Mouse (Mus musculus) lung, embryonic 15.5 days (tissue): ENCODE measurements around the gene Kctd3. TPM values are rescaled to one million over a fixed set of nuclear protein-coding genes. Genes with fewer than 3 reads are reported as not detected.

Source experiments
- ATAC-seq: fragments of 200-750 bp; cut with Nextera tagmentation; 2 replicates; pipeline ENCODE4 v1.8.0; 2017; ENCODE audit warnings: moderate number of reproducible peaks, borderline replicate concordance; ENCODE audit not compliant: low FRiP score, low TSS enrichment; ENCODE audit errors: extremely low read depth
- H3K27ac ChIP-seq: fragments of 300-500 bp; sonication (generic); 2 replicates; pipeline ENCODE4 v1.5.1; 2015; ENCODE audit warnings: moderate library complexity, mild to moderate bottlenecking, inconsistent platforms
- H3K27me3 ChIP-seq: fragments of 300-500 bp; sonication (generic); 2 replicates; pipeline ENCODE4 v1.6.1; 2015; ENCODE audit warnings: inconsistent platforms
- H3K36me3 ChIP-seq: fragments of 300-500 bp; sonication (generic); 2 replicates; pipeline ENCODE4 v1.6.1; 2015; ENCODE audit warnings: inconsistent platforms
- H3K4me1 ChIP-seq: fragments of 300-500 bp; sonication (generic); 2 replicates; pipeline ENCODE4 v1.6.1; 2015; ENCODE audit warnings: inconsistent platforms
- H3K4me2 ChIP-seq: fragments of 300-500 bp; sonication (generic); 2 replicates; pipeline ENCODE4 v1.6.1; 2015; ENCODE audit warnings: inconsistent platforms, mild to moderate bottlenecking, moderate library complexity
- H3K4me3 ChIP-seq: fragments of 300-500 bp; sonication (generic); 2 replicates; pipeline ENCODE4 v1.5.1; 2015; ENCODE audit warnings: mild to moderate bottlenecking, inconsistent platforms
- H3K9ac ChIP-seq: fragments of 300-500 bp; sonication (generic); 2 replicates; pipeline ENCODE4 v1.6.1; 2015; ENCODE audit warnings: inconsistent platforms
- H3K9me3 ChIP-seq: fragments of 300-500 bp; sonication (generic); 2 replicates; pipeline ENCODE4 v1.6.1; 2016; ENCODE audit warnings: inconsistent platforms
- WGBS: fragments of 180-500 bp; shearing (Covaris S2); methylation state at CpG from one replicate; pipeline ENCODE4 v1.1.7; 2015; 5-methylcytosine and 5-hydroxymethylcytosine counted together
- polyA plus RNA-seq: library from polyadenylated mRNA; unstranded; fragments of >200 nt; fragmentation: Nextera tagmentation; extraction: Ambion mirVana; gene quantifications from 2 replicates; pipeline ENCODE4 v1.2.1, GENCODE M21; 2015

Gene Kctd3
- polyA plus RNA-seq, 1 experiment from 2014 or later, result 33.9 TPM

DNA sequence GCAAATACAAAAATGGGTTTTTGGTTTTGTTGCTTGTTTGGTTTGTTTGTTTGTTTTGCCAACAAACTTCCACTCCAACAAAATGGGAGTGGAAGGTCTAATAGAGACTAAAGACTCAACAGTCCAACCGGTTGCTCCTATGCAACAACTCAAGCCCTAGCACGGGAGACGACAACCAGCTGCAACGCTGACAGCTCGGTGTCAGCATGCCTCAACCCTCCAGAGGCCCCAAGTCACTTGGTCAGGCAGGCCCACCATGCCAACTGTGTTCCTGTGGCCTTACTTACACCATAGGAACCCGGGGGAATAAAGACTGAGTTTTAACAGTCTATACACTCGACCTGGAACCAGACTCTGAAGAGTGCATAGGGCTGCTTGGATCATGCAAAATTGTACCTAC is 815 bp downstream of the Kctd3 start:
- Histone ChIP-seq H3K27me3 (no peaks in the 10 kb centered on the region), H3K4me1 (peaks cover 18% of the 10 kb centered on the region), H3K9me3 (no peaks in the 10 kb centered on the region), H3K4me2 (peak overlapping the region; percentile 85), H3K36me3 (no peaks in the 10 kb centered on the region; the same call in 1 of the 2 replicates), H3K27ac (no peak overlapping the region), H3K9ac (peak overlapping the region; percentile 94), H3K4me3 (peak overlapping the region; percentile 75)
- 0 out of 2 replicates have a peak, but pooled peaks have one; percentile 3 for ATAC-seq
- WGBS, result 2% methylated on average over 7 of the region's 7 CpGs

GRCm38 (mm10) chr1:189006267-189006666 is 1.4 kb downstream of the Kctd3 start:
- peaks cover 18% of the 10 kb centered on the region for H3K4me1 ChIP-seq
- 43% methylated on average over 5 of the region's 5 CpGs for WGBS
- no peaks in the 10 kb centered on the region for H3K9me3 ChIP-seq
- H3K36me3 ChIP-seq, result no peaks in the 10 kb centered on the region; the same call in 1 of the 2 replicates
- H3K4me2 ChIP-seq, result peak overlapping the region; percentile 85
- ATAC-seq, result no peak
- peak overlapping the region; percentile 75 for H3K4me3 ChIP-seq
- H3K9ac ChIP-seq, result no peak overlapping the region
- H3K27me3 ChIP-seq, result no peaks in the 10 kb centered on the region
- H3K27ac ChIP-seq, result no peak overlapping the region

GRCm38 (mm10) chr1:189004774-189005173 is 2.9 kb downstream of the Kctd3 start:
- H3K27me3 ChIP-seq, result no peaks in the 10 kb centered on the region
- no peak overlapping the region for H3K27ac ChIP-seq
- no peak overlapping the region for H3K4me3 ChIP-seq
- no peak overlapping the region for H3K4me2 ChIP-seq
- H3K9me3 ChIP-seq, result no peaks in the 10 kb centered on the region
- H3K4me1 ChIP-seq, result peaks cover 18% of the 10 kb centered on the region
- H3K9ac ChIP-seq, result no peak overlapping the region
- no peak for ATAC-seq
- 95% methylated on average over 1 of the region's 1 CpGs for WGBS
- H3K36me3 ChIP-seq, result peaks cover 13% of the 10 kb centered on the region

DNA sequence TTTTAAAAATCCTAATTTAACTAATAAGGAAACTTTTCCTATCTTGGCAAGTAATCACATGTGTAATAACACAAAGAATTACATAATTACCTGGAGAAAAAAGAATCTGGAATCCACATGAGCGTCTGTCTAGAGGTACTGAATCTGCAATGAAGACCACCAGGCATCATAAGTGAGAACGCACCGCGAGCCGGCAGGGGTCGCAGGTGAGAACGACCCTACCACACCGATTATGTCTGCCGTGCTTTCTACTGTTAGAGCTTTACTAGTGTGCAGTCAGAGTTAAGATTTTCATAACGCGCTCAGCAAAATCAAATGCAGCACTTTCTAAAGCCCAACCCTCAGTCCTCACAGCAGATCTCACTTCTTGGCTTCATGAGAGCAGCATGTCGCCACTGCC is 5.8 kb downstream of the Kctd3 start:
- ATAC-seq, result no peak
- H3K9ac ChIP-seq, result no peak overlapping the region
- no peak overlapping the region for H3K27ac ChIP-seq
- H3K27me3 ChIP-seq, result no peaks in the 10 kb centered on the region
- H3K9me3 ChIP-seq, result no peaks in the 10 kb centered on the region
- no peak overlapping the region for H3K4me3 ChIP-seq
- peaks cover 17% of the 10 kb centered on the region for H3K4me1 ChIP-seq
- H3K36me3 ChIP-seq, result peaks cover 33% of the 10 kb centered on the region
- 87% methylated on average over 12 of the region's 12 CpGs for WGBS
- H3K4me2 ChIP-seq, result no peak overlapping the region

DNA sequence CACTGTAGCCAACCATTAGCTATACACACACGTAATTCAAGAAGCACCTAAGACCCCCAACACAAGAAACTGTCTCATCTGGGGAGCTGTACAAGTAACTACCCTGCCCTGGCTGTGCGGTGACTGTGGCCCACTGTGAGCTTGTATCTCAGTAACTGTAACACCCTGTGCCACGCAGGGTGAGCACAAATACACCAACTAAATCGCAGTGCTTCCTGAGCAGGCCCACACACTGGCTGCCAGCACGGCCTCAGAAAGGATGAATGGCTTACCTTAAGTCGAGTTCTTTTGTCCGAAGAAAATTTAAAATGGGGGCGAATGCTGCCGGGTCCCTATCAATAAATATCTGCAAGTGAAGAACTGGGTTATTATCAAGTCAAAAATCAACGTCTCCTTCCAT is 7.7 kb downstream of the Kctd3 start:
- no peak for ATAC-seq
- Histone ChIP-seq H3K4me2 (no peak overlapping the region), H3K9ac (no peak overlapping the region), H3K9me3 (no peaks in the 10 kb centered on the region), H3K27ac (no peak overlapping the region), H3K4me3 (no peak overlapping the region), H3K4me1 (no peaks in the 10 kb centered on the region), H3K36me3 (peaks cover 50% of the 10 kb centered on the region), H3K27me3 (no peaks in the 10 kb centered on the region)
- 82% methylated on average over 10 of the region's 10 CpGs for WGBS

DNA sequence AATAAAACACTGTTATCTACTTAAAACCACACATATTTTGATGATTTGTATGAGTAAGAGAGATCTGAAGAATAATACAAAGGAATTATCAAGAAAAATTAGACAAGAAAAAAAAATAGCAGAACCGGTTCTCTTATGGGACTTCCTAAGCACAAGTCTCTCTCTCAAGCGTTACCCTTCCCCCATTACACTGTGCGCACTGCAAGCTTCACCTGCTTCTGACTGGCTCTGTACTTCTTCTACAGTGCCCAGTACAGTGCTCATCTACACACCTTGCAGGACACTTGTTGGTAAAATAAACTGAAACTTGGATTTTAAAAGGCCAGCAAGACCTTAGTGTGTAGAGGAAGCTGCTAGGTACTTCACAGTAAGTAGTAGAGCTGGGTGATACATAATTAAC is 9.7 kb downstream of the Kctd3 start:
- ATAC-seq, result no peak
- WGBS, result 85% methylated on average over 3 of the region's 3 CpGs
- Histone ChIP-seq H3K4me3 (no peak overlapping the region), H3K27ac (no peak overlapping the region), H3K36me3 (peaks cover 50% of the 10 kb centered on the region), H3K4me2 (no peak overlapping the region), H3K27me3 (no peaks in the 10 kb centered on the region), H3K4me1 (no peaks in the 10 kb centered on the region), H3K9ac (no peak overlapping the region), H3K9me3 (no peaks in the 10 kb centered on the region)

- no peak for ATAC-seq
- WGBS, result 32% methylated on average over 4 of the region's 4 CpGs
- peaks cover 56% of the 10 kb centered on the region for H3K36me3 ChIP-seq
- no peak overlapping the region for H3K27ac ChIP-seq
- H3K4me2 ChIP-seq, result no peak overlapping the region
- no peak overlapping the region for H3K4me3 ChIP-seq
- H3K9ac ChIP-seq, result no peak overlapping the region
- H3K9me3 ChIP-seq, result no peaks in the 10 kb centered on the region
- no peaks in the 10 kb centered on the region for H3K27me3 ChIP-seq
- no peaks in the 10 kb centered on the region for H3K4me1 ChIP-seq
These were observed 14.4 kb downstream of the Kctd3 start for GRCm38 (mm10) chr1:188993218-188993617.

- Histone ChIP-seq H3K4me3 (no peak overlapping the region), H3K9me3 (no peaks in the 10 kb centered on the region), H3K9ac (no peak overlapping the region), H3K36me3 (peaks cover 79% of the 10 kb centered on the region), H3K27me3 (no peaks in the 10 kb centered on the region), H3K27ac (no peak overlapping the region), H3K4me2 (no peak overlapping the region), H3K4me1 (no peaks in the 10 kb centered on the region)
- 19% methylated on average over 3 of the region's 3 CpGs for WGBS
- ATAC-seq, result no peak; the same call in 1 of the 2 replicates
These were observed 27.6 kb downstream of the Kctd3 start for GRCm38 (mm10) chr1:188980050-188980449.

DNA sequence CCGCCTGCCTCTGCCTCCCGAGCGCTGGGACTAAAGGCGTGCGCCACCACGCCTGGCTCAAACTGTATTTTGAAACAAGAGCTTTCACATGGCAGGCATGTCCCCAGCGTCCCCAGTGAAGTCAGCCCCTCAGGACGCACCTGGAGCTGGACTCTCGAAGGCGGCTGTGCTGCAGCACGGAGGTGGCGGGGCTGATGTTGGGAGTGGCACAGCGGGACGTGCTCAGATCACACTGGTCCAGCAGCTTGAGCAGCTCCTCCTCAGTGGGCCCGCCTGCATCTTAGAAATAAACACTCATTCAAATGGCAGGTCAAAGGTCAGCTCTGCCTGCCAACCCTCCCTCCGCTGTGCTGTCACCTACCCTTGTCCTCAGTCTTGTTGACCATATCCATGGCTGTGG is 33.7 kb downstream of the Kctd3 start:
- peaks cover 72% of the 10 kb centered on the region for H3K36me3 ChIP-seq
- ATAC-seq, result 0 out of 2 replicates have a peak, but pooled peaks have one; percentile 27

DNA sequence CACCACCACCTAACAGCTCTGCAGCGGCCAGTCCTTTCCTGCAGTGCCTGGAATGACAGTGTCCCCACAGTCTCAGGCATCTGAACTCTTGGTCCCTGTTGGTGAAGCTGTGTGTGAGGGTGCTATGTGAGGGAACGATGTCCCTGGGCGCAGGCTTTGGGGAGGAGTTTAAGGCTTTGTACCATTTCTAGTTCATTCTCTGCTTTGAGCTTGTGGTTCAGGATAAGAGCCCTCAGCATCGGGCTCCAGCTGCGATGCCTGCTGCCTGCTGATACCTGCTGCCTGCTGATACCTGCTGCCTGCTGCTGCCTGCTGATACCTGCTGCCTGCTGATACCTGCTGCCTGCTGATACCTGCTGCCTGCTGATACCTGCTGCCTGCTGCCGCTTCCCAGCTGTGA is 34.6 kb downstream of the Kctd3 start:
- H3K27me3 ChIP-seq, result no peaks in the 10 kb centered on the region
- no peaks in the 10 kb centered on the region for H3K9me3 ChIP-seq
- WGBS, result 93% methylated on average over 6 of the region's 6 CpGs
- peak; percentile 49; the same call in 1 of the 2 replicates for ATAC-seq
- no peak overlapping the region for H3K27ac ChIP-seq
- H3K9ac ChIP-seq, result no peak overlapping the region
- no peaks in the 10 kb centered on the region for H3K4me1 ChIP-seq
- no peak overlapping the region for H3K4me3 ChIP-seq
- no peak overlapping the region for H3K4me2 ChIP-seq
- peaks cover 72% of the 10 kb centered on the region for H3K36me3 ChIP-seq

More for the DNA sequence above, 33.7 kb downstream of the Kctd3 start:
- no peak overlapping the region for H3K9ac ChIP-seq
- H3K9me3 ChIP-seq, result no peaks in the 10 kb centered on the region
- WGBS, result 90% methylated on average over 16 of the region's 16 CpGs
- no peaks in the 10 kb centered on the region for H3K27me3 ChIP-seq
- H3K4me1 ChIP-seq, result no peaks in the 10 kb centered on the region
- no peak overlapping the region for H3K4me2 ChIP-seq
- H3K27ac ChIP-seq, result no peak overlapping the region
- H3K4me3 ChIP-seq, result no peak overlapping the region

- no peak overlapping the region for H3K4me2 ChIP-seq
- H3K4me1 ChIP-seq, result peaks cover 6% of the 10 kb centered on the region; the same call in 1 of the 2 replicates
- H3K4me3 ChIP-seq, result no peak overlapping the region
- no peaks in the 10 kb centered on the region for H3K9me3 ChIP-seq
- H3K9ac ChIP-seq, result no peak overlapping the region
- ATAC-seq, result no peak
- no peaks in the 10 kb centered on the region for H3K27me3 ChIP-seq
- no peak overlapping the region for H3K27ac ChIP-seq
- no peaks in the 10 kb centered on the region for H3K36me3 ChIP-seq
- WGBS, result 88% methylated on average over 4 of the region's 4 CpGs
These were observed 55.1 kb downstream of the Kctd3 start for GRCm38 (mm10) chr1:188952501-188952900.

GRCm38 (mm10) chr1:188951091-188951490 is 56.5 kb downstream of the Kctd3 start:
- Histone ChIP-seq H3K4me1 (peaks cover 6% of the 10 kb centered on the region; the same call in 1 of the 2 replicates), H3K27me3 (no peaks in the 10 kb centered on the region), H3K9me3 (no peaks in the 10 kb centered on the region), H3K4me3 (no peak overlapping the region), H3K27ac (no peak overlapping the region), H3K4me2 (no peak overlapping the region), H3K9ac (no peak overlapping the region), H3K36me3 (no peaks in the 10 kb centered on the region)
- 42% methylated on average over 6 of the region's 6 CpGs for WGBS
- peak; percentile 55; the same call in 1 of the 2 replicates for ATAC-seq

- peaks cover 11% of the 10 kb centered on the region; the same call in 1 of the 2 replicates for H3K4me1 ChIP-seq
- no peak overlapping the region for H3K4me3 ChIP-seq
- H3K9me3 ChIP-seq, result no peaks in the 10 kb centered on the region
- no peaks in the 10 kb centered on the region for H3K36me3 ChIP-seq
- no peaks in the 10 kb centered on the region for H3K27me3 ChIP-seq
- no peak for ATAC-seq
- H3K27ac ChIP-seq, result no peak overlapping the region
- H3K4me2 ChIP-seq, result no peak overlapping the region
- H3K9ac ChIP-seq, result no peak overlapping the region
- 56% methylated on average over 9 of the region's 9 CpGs for WGBS
These were observed 59.4 kb downstream of the Kctd3 start for GRCm38 (mm10) chr1:188948276-188948675.
